ENCODE assay signal across 11 mouse cellular contexts in the genomic region with DNA sequence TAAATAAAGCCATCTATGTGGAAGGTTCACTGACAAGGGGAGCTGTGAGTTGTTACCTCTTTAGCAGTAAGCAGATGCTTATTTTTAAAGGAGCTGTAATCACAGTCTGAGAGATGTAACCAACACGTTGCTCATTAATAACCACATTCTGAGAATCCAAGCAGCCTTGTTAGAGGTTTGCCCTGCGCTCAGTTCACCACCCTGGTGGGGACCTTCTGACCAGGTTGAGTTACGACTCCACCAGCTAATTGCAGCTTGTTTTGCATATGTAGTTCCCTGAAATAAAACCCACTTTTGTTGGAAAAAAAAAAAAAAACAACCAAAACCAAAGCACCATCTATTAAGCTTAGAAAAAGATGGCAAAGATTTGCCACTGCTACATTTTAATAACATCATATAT.
"Had no signal": no experiment of that assay in that cellular context is flagged by ENCODE, and none has a peak within 500 bp of the region (broad histone marks: within the 10 kb centered on the region; RNA-seq: fewer than 3 reads in every experiment).

No protein-coding gene starts in this region.

- DNase-seq: kidney, adult 9 months; kidney, postnatal 36 days; layer of hippocampus, adult 9-11 months; layer of hippocampus, postnatal 36 days; lung, adult 18-20 months; lung, postnatal 36 days; thymus, postnatal 4 days had no signal

- H3K9ac ChIP-seq: liver, embryonic 14.5 days had no signal

- H3K27ac ChIP-seq: kidney, postnatal 0 days; liver, embryonic 14.5 days; stomach, postnatal 0 days had no signal

- H3K4me2 ChIP-seq: midbrain, embryonic 11.5 days had no signal
